Mouse (Mus musculus) CH12.LX (cell line): ENCODE measurements around the gene Gm20388. TPM values are rescaled to one million over a fixed set of nuclear protein-coding genes. Genes with fewer than 3 reads are reported as not detected.
A peak's percentile ranks its signal among the peaks of the same experiment; 100 is the strongest.

Experiments
- DNase-seq: peaks from one replicate; pipeline ENCODE4 v3.0.0-alpha.2; 2013; ENCODE audit errors: extremely low read depth
- H3K27ac ChIP-seq: 2 replicates; pipeline ENCODE4 v1.5.1; 2012; ENCODE audit warnings: low read depth, mild to moderate bottlenecking, control low read depth, moderate library complexity; ENCODE audit not compliant: insufficient read depth
- H3K27me3 ChIP-seq: replicated peaks from 2 replicates; pipeline ENCODE3; 2012; ENCODE audit warnings: inconsistent platforms
- H3K36me3 ChIP-seq, 2 experiments: replicated peaks in 1 of 2; 2 replicates each; pipeline versions ENCODE3 to v1.6.1; 2012; ENCODE audit warnings: inconsistent platforms in 1 of 2, low read length in 1 of 2, mild to moderate bottlenecking in 1 of 2, mixed read lengths in 1 of 2, moderate library complexity in 1 of 2; ENCODE audit not compliant: control insufficient read depth in 1 of 2, insufficient read depth in 1 of 2
- H3K4me1 ChIP-seq, 2 experiments: 2 replicates each; pipeline ENCODE4 v1.6.1; 2012; ENCODE audit warnings: inconsistent platforms in 1 of 2, moderate library complexity in 1 of 2; ENCODE audit not compliant: insufficient read depth in 2 of 2, control insufficient read depth in 1 of 2
- H3K4me2 ChIP-seq: 2 replicates; pipeline ENCODE4 v1.6.1; 2012; ENCODE audit warnings: low read depth, mild to moderate bottlenecking, control low read depth; ENCODE audit not compliant: poor library complexity, insufficient read depth, severe bottlenecking
- H3K4me3 ChIP-seq, 3 experiments: fragments of 150-350 bp in 1 of 3; sonication (generic) in 1 of 3; replicated peaks in 1 of 3; 2 replicates each; pipeline versions ENCODE3 to v1.5.1; 2011 to 2012; ENCODE audit warnings: low read depth in 2 of 3, low read length in 2 of 3, mild to moderate bottlenecking in 2 of 3, moderate library complexity in 2 of 3, control low read depth in 1 of 3, improper control_type of control experiment in 1 of 3, inconsistent platforms in 1 of 3, mixed read lengths in 1 of 3; ENCODE audit not compliant: poor library complexity in 1 of 3
- H3K79me2 ChIP-seq: replicated peaks from 2 replicates; pipeline ENCODE4 v1.6.1; 2012; ENCODE audit warnings: mild to moderate bottlenecking, moderate library complexity; ENCODE audit not compliant: control insufficient read depth, poor library complexity, insufficient read depth, severe bottlenecking; ENCODE audit errors: extremely low read depth
- H3K9ac ChIP-seq: 2 replicates; pipeline ENCODE4 v1.6.1; 2012; ENCODE audit warnings: low read depth, mild to moderate bottlenecking, control low read depth, moderate library complexity; ENCODE audit not compliant: insufficient read depth
- H3K9me3 ChIP-seq: replicated peaks from 2 replicates; pipeline ENCODE3; 2012; ENCODE audit warnings: low read length, inconsistent platforms, mixed read lengths
- BHLHE40 ChIP-seq: IDR thresholded peaks from 2 replicates; pipeline ENCODE4 v1.6.1; 2011; ENCODE audit warnings: mild to moderate bottlenecking, low read depth, low read length, improper control_type of control experiment
- CTCF ChIP-seq, 2 experiments: IDR thresholded peaks in 1 of 2; conservative IDR thresholded peaks in 1 of 2; 2 replicates each; pipeline ENCODE4 v1.5.1; 2011 to 2012; ENCODE audit warnings: low read depth in 2 of 2, low read length in 2 of 2, improper control_type of control experiment in 1 of 2, inconsistent platforms in 1 of 2, mild to moderate bottlenecking in 1 of 2, moderate library complexity in 1 of 2
- ELF1 ChIP-seq: IDR thresholded peaks from 2 replicates; pipeline ENCODE4 v1.6.1; 2014; ENCODE audit warnings: low read depth, mild to moderate bottlenecking, inconsistent platforms, low read length, improper control_type of control experiment
- EP300 ChIP-seq: IDR thresholded peaks from 2 replicates; pipeline ENCODE4 v1.6.1; 2011; ENCODE audit warnings: low read length, improper control_type of control experiment
- HCFC1 ChIP-seq: IDR thresholded peaks from 2 replicates; pipeline ENCODE4 v1.6.1; 2012; ENCODE audit warnings: low read depth, mild to moderate bottlenecking, inconsistent platforms, low read length, improper control_type of control experiment
- IRF4 ChIP-seq: IDR thresholded peaks from 2 replicates; pipeline ENCODE4 v1.6.1; 2014; ENCODE audit warnings: low read depth, mild to moderate bottlenecking, inconsistent platforms, low read length, improper control_type of control experiment
- KAT2A ChIP-seq: IDR thresholded peaks from 2 replicates; pipeline ENCODE4 v1.6.1; 2012; ENCODE audit warnings: low read length, improper control_type of control experiment, inconsistent platforms; ENCODE audit not compliant: insufficient replicate concordance
- MAZ ChIP-seq: IDR thresholded peaks from 2 replicates; pipeline ENCODE4 v1.6.1; 2012; ENCODE audit warnings: low read depth, mild to moderate bottlenecking, inconsistent platforms, low read length, improper control_type of control experiment, moderate library complexity
- MXI1 ChIP-seq: IDR thresholded peaks from 2 replicates; pipeline ENCODE4 v1.6.1; 2011; ENCODE audit warnings: mild to moderate bottlenecking, low read depth, low read length, improper control_type of control experiment
- NELFE ChIP-seq: IDR thresholded peaks from 2 replicates; pipeline ENCODE4 v1.6.1; 2011; ENCODE audit warnings: low read depth, low read length, improper control_type of control experiment
- NRF1 ChIP-seq: IDR thresholded peaks from 2 replicates; pipeline ENCODE4 v1.6.1; 2014; ENCODE audit warnings: low read depth, mild to moderate bottlenecking, inconsistent platforms, low read length, improper control_type of control experiment, moderate library complexity
- POLR2A ChIP-seq: IDR thresholded peaks from 2 replicates; pipeline ENCODE4 v1.6.1; 2011; ENCODE audit warnings: low read depth, mild to moderate bottlenecking, improper control_type of control experiment, low read length
- POLR2AphosphoS2 ChIP-seq: IDR thresholded peaks from 2 replicates; pipeline ENCODE4 v1.6.1; 2011; ENCODE audit warnings: low read depth, low read length, improper control_type of control experiment
- RAD21 ChIP-seq: IDR thresholded peaks from 2 replicates; pipeline ENCODE4 v1.6.1; 2011; ENCODE audit warnings: low read depth, mild to moderate bottlenecking, low read length, improper control_type of control experiment, moderate library complexity
- SIN3A ChIP-seq: IDR thresholded peaks from 2 replicates; pipeline ENCODE4 v1.6.1; 2012; ENCODE audit warnings: low read length, improper control_type of control experiment, inconsistent platforms
- TBP ChIP-seq: conservative IDR thresholded peaks from 2 replicates; pipeline ENCODE4 v1.6.1; 2011; ENCODE audit warnings: low read depth, low read length, improper control_type of control experiment
- UBTF ChIP-seq: IDR thresholded peaks from 2 replicates; pipeline ENCODE4 v1.6.1; 2012; ENCODE audit warnings: low read depth, mild to moderate bottlenecking, inconsistent platforms, low read length, improper control_type of control experiment, moderate library complexity
- ZMIZ1 ChIP-seq: IDR thresholded peaks from 2 replicates; pipeline ENCODE4 v1.6.1; 2012; ENCODE audit warnings: low read depth, mild to moderate bottlenecking, inconsistent platforms, low read length, improper control_type of control experiment
- dilution Hi-C: fragments of 300-500 bp; cut with MboI; formaldehyde crosslinking; loops from 2 replicates; pipeline ENCODE4 v1.14.3; 2020; ENCODE audit warnings: low sequenced_read_pairs; ENCODE audit not compliant: extremely low pct_unique_long_range_greater_than_20kb, extremely low pct_ligation_motif_present
- in situ Hi-C: fragments of 300-500 bp; cut with MboI; formaldehyde crosslinking; loops from 3 replicates; pipeline ENCODE4 v1.14.3; 2019; ENCODE audit warnings: low sequenced_read_pairs, low pct_ligation_motif_present, low pct_unique_long_range_greater_than_20kb, mixed read lengths
- polyA plus RNA-seq: library from polyadenylated mRNA; unstranded; fragments of >175 nt; gene quantifications from 2 replicates; pipeline ENCODE4 v1.2.1, GENCODE M21; 2012; ENCODE audit warnings: low read depth; ENCODE audit not compliant: insufficient read length
- total RNA-seq, 2 experiments: library from RNA; depleted of rRNA; stranded (reverse); fragments of 300-350 nt in 1 of 2; fragments of >200 nt in 1 of 2; gene quantifications; 2 replicates each; pipeline ENCODE4 v1.2.3; 2012 to 2014

Gene Gm20388
- total and polyA plus RNA-seq, 3 experiments, result 14.8 to 26.3 (median 22.2) TPM

DNA sequence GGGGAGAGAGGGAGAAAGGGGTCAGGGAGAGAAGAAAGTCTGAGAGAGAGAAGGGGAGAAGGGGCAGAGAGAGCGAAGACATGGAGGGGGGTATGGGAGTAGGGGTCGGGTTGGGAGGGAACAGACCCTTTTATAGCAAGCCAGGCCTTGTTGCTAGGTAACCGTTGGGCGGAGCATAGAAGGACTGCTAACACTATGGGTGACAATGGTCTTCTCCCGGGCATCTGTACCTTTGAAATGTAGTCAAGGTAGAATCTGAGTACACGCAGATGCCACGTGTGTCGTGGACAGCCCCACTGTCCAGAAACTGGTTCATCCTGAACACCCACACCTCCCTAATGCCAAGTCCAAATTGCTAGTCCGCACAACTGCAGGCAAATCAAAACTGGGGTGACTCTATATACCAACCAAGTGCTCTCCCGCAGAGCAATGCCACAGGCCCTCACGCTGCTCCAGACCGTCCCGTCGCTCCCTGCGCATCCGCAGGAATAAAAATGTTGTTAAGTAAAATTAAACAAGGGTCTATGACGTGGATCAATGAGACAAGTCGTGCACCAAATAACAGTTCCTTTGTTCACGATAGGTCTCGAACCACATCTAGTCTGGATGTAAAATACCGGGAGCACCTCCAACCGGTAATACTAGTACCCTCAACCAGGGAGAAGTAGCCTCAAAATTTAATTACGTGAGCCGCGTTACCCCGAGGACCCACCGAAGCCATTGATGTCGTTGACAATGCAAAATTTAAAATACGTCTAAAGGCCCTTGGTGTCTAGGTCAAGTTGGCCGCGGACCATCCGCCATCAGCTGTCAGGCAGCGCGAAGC, 3566.5 kb downstream of the Gm20388 start:
- no peak for DNase-seq
- Histone ChIP-seq H3K9me3 (no peaks in the 10 kb centered on the region), H3K4me3 (peak overlapping the region; percentile 80 to 100 (median 86)), H3K4me2 (peak overlapping the region; percentile 62), H3K79me2 (peaks cover 24% of the 10 kb centered on the region), H3K36me3 (peaks cover 14 to 20% of the 10 kb centered on the region in 2 experiments), H3K9ac (peak overlapping the region; percentile 45), H3K27ac (no peak overlapping the region), H3K4me1 (peaks cover 13 to 24% of the 10 kb centered on the region in 2 experiments), H3K27me3 (no peaks in the 10 kb centered on the region)
- in situ Hi-C loops, result no loop called here
- TF ChIP-seq NRF1, result no peak
- no peak for TF ChIP-seq HCFC1
- no peak for TF ChIP-seq UBTF
- dilution Hi-C loops, result no loop called here

DNA sequence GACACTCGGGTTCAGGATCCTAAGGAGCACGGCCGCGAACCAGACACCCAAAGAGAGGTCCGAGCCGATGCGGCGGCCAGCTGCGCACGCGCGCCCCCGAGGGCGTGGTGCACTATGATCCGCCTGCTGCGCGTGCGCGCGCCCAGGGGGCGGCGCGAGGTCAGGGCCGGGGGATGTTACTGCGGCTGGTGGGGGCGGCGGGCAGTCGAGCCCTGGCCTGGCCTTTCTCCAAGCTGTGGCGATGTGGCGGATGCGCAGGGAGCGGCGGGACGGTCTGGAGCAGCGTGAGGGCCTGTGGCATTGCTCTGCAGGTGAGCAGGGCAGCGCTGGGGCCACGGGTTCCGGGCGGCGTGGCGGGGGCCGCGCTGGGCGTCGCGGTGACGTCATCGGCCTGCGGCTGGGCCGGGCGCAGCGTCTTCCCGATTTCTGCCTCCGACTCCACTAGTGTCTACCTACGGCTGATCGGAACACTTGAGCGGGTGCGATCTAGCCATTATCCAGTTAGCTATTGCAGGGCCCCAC, 3567.2 kb downstream of the Gm20388 start, which contains the start of gene Afg3l1:
Gene Afg3l1 (plus strand): TSS at position 167 of the 522 bp plus-strand sequence.
- Histone ChIP-seq H3K9ac (peak within 1 kb of the TSS; percentile 93), H3K4me2 (peak within 1 kb of the TSS; percentile 62), H3K27me3 (no peaks in the 10 kb centered on the region), H3K79me2 (peaks cover 26% of the 10 kb centered on the region), H3K27ac (peak within 1 kb of the TSS; percentile 83), H3K36me3 (peaks cover 18 to 27% of the 10 kb centered on the region in 2 experiments), H3K4me3 (peak within 1 kb of the TSS; percentile 80 to 100 (median 86)), H3K9me3 (no peaks in the 10 kb centered on the region), H3K4me1 (peaks cover 13 to 24% of the 10 kb centered on the region in 2 experiments)
- peak; percentile 84 for DNase-seq
- TF ChIP-seq POLR2AphosphoS2 (no peak), HCFC1 (peak; percentile 72), EP300 (no peak), CTCF (conservative IDR thresholded peaks at IDR 0.05 in 1 of 2, IDR thresholded peaks at IDR 0.05 in 1 of 2; ENCODE audit: low read depth in 2 of 2, low read length in 2 of 2) (no peak), ELF1 (peak; percentile 78), ZMIZ1 (peak; percentile 64; the same call in 1 of the 2 replicates), SIN3A (peak; percentile 66; the same call in 1 of the 2 replicates), NRF1 (peak; percentile 99), MAZ (peak; percentile 31; the same call in 1 of the 2 replicates), POLR2A (peak; percentile 94), RAD21 (no peak), UBTF (0 out of 2 replicates have a peak, but pooled peaks have one; percentile 49), NELFE (peak; percentile 94), KAT2A (peak; percentile 44; the same call in 1 of the 2 replicates), BHLHE40 (peak; percentile 39), TBP (peak; percentile 49; the same call in 1 of the 2 replicates), IRF4 (peak; percentile 62; the same call in 1 of the 2 replicates), MXI1 (peak; percentile 89)
- in situ Hi-C loops (no loop called here), dilution Hi-C loops (no loop called here)
